Mouse (Mus musculus) limb, embryonic 10.5 days (tissue): ENCODE measurements around the gene Nme6. TPM values are rescaled to one million over a fixed set of nuclear protein-coding genes. Genes with fewer than 3 reads are reported as not detected.

Experiments
- DNase-seq: peaks from one replicate; pipeline ENCODE4 v3.0.0-alpha.2; 2017; ENCODE audit warnings: low spot score
- H3K27ac ChIP-seq: fragments of 300-500 bp; sonication (generic); 2 replicates; pipeline ENCODE4 v1.5.1; 2016; ENCODE audit warnings: mild to moderate bottlenecking
- H3K27me3 ChIP-seq: fragments of 300-500 bp; sonication (generic); 2 replicates; pipeline ENCODE4 v1.6.1; 2016; ENCODE audit warnings: low read depth, mild to moderate bottlenecking; ENCODE audit not compliant: poor library complexity, severe bottlenecking
- H3K36me3 ChIP-seq: fragments of 300-500 bp; sonication (generic); 2 replicates; pipeline ENCODE4 v1.6.1; 2016; ENCODE audit warnings: mild to moderate bottlenecking, moderate library complexity
- H3K4me1 ChIP-seq: fragments of 300-500 bp; sonication (generic); 2 replicates; pipeline ENCODE4 v1.6.1; 2016
- H3K4me3 ChIP-seq: fragments of 300-500 bp; sonication (generic); 2 replicates; pipeline ENCODE4 v1.5.1; 2016; ENCODE audit warnings: mild to moderate bottlenecking, moderate library complexity
- H3K9me3 ChIP-seq: fragments of 300-500 bp; sonication (generic); replicated peaks from 2 replicates; pipeline ENCODE4 v1.6.1; 2016; ENCODE audit warnings: mild to moderate bottlenecking
- WGBS: fragments of 180-500 bp; shearing (Covaris S2); methylation state at CpG from one replicate; pipeline ENCODE4 v1.1.7; 2016; 5-methylcytosine and 5-hydroxymethylcytosine counted together
- microRNA-seq: library from miRNA; unstranded; fragments of <30 nt; microRNA quantifications from one replicate; pipeline ENCODE4, GENCODE M21; 2017
- polyA plus RNA-seq: library from polyadenylated mRNA; unstranded; fragments of >200 nt; fragmentation: Nextera tagmentation; extraction: Ambion mirVana; gene quantifications from 2 replicates; pipeline ENCODE4 v1.2.1, GENCODE M21; 2016

Gene Nme6
- polyA plus RNA-seq, 1 experiment from 2014 or later: 103 TPM

DNA sequence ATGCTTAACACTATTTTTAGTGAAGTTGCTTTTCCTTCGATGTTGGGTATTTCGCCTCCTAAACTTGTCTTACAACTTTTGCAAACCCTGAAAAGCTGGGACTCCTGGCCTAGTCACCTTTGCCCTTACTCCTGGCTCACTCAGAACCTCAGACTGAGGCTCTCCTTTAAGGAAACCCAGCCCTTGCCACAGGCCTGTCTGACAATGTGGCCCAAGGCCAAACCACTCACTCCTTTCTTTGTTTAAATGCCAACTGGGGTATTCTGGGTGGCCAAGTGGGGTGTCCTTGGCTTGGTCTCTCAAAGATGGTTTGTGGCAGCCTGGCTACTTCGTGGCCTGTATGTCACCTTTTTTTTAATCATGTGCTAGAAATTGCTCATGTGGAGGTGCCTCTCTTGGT, 44.2 kb downstream of the Nme6 start:
- H3K36me3 ChIP-seq: peaks cover 50% of the 10 kb centered on the region
- peak overlapping the region; percentile 100 for H3K4me3 ChIP-seq
- no peaks in the 10 kb centered on the region for H3K27me3 ChIP-seq
- DNase-seq: no peak
- peaks cover 14% of the 10 kb centered on the region for H3K4me1 ChIP-seq
- 6% methylated on average over 3 of the region's 3 CpGs for WGBS
- H3K27ac ChIP-seq: peak overlapping the region; percentile 97
- H3K9me3 ChIP-seq: no peaks in the 10 kb centered on the region

DNA sequence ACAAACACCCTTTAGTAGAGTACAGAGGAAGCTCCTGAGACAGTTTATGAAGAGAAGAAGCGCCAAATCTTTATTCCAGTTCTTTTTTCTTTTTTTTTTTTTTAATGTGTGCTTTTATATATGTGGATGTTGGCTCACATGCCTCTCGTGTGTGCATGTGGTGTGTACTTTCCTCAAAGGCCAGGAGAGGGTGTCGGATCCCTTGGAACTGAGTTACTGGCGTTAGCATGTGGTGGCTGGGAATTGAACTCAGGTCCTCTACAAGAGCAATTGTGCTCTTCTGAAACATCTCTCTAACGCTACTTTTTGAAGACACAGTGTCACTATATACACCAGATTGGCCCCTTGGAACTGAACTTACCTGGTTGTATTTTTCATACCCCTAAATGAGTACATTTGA, 45.1 kb downstream of the Nme6 start:
- Histone ChIP-seq H3K27me3 (no peaks in the 10 kb centered on the region), H3K4me1 (peaks cover 14% of the 10 kb centered on the region), H3K4me3 (peak overlapping the region; percentile 100), H3K27ac (no peak overlapping the region), H3K36me3 (peaks cover 59% of the 10 kb centered on the region), H3K9me3 (no peaks in the 10 kb centered on the region)
- 80% methylated on average over 5 of the region's 5 CpGs for WGBS
- DNase-seq: no peak

- no peak for DNase-seq
- no peak overlapping the region for H3K27ac ChIP-seq
- H3K4me1 ChIP-seq: peaks cover 14% of the 10 kb centered on the region
- no peaks in the 10 kb centered on the region for H3K9me3 ChIP-seq
- no peak overlapping the region for H3K4me3 ChIP-seq
- no peaks in the 10 kb centered on the region for H3K27me3 ChIP-seq
- peaks cover 75% of the 10 kb centered on the region for H3K36me3 ChIP-seq
- WGBS: 95% methylated on average over 1 of the region's 1 CpGs
Observed at GRCm38 (mm10) chr9:109879305-109879704, 46.8 kb downstream of the Nme6 start.

GRCm38 (mm10) chr9:109886259-109886658, 53.7 kb downstream of the Nme6 start:
- DNase-seq: no peak
- H3K27ac ChIP-seq: no peak overlapping the region
- no peaks in the 10 kb centered on the region for H3K9me3 ChIP-seq
- H3K4me1 ChIP-seq: no peaks in the 10 kb centered on the region
- peaks cover 100% of the 10 kb centered on the region for H3K36me3 ChIP-seq
- no peaks in the 10 kb centered on the region for H3K27me3 ChIP-seq
- H3K4me3 ChIP-seq: no peak overlapping the region
- WGBS: 85% methylated on average over 4 of the region's 4 CpGs

- no peaks in the 10 kb centered on the region for H3K27me3 ChIP-seq
- H3K4me1 ChIP-seq: no peaks in the 10 kb centered on the region
- H3K27ac ChIP-seq: no peak overlapping the region
- H3K4me3 ChIP-seq: no peak overlapping the region
- no peak for DNase-seq
- peaks cover 100% of the 10 kb centered on the region for H3K36me3 ChIP-seq
- WGBS: 90% methylated on average over 5 of the region's 5 CpGs
- no peaks in the 10 kb centered on the region for H3K9me3 ChIP-seq
Observed at GRCm38 (mm10) chr9:109887321-109887720, 54.8 kb downstream of the Nme6 start.

GRCm38 (mm10) chr9:109891501-109891900, 59.0 kb downstream of the Nme6 start:
- Histone ChIP-seq H3K4me3 (no peak overlapping the region), H3K27ac (no peak overlapping the region), H3K9me3 (no peaks in the 10 kb centered on the region), H3K27me3 (no peaks in the 10 kb centered on the region), H3K36me3 (peaks cover 97% of the 10 kb centered on the region), H3K4me1 (peaks cover 8% of the 10 kb centered on the region)
- no peak for DNase-seq
- 94% methylated on average over 8 of the region's 8 CpGs for WGBS

Small RNA genes within 50 kb of the gene (microRNA-seq; reads per million reads assigned to microRNA genes)
- 1.5 reads per million for gene Mir7089

Other genes with a start within 250 kb of the Nme6 start
- gene Fbxw24, start 206.7 kb upstream of the Nme6 start, polyA plus RNA-seq: not detected in 2 replicates
- not detected in 2 replicates for gene Fbxw25, start 168.1 kb upstream of the Nme6 start, polyA plus RNA-seq
- not detected in 2 replicates for gene Fbxw18, start 130.0 kb upstream of the Nme6 start, polyA plus RNA-seq
- gene Fbxw26, start 86.7 kb upstream of the Nme6 start, polyA plus RNA-seq: not detected in 2 replicates
- gene Fbxw27, start 42.1 kb upstream of the Nme6 start, polyA plus RNA-seq: not detected in 2 replicates
- gene Spink8, start 20.5 kb upstream of the Nme6 start, polyA plus RNA-seq: not detected in 2 replicates
- gene Camp, start 16.9 kb downstream of the Nme6 start, polyA plus RNA-seq: not detected in 2 replicates
- 54.4 and 55.6 TPM in 2 replicates for gene Cdc25a, start 42.8 kb downstream of the Nme6 start, polyA plus RNA-seq
- 37.3 and 43.9 TPM in 2 replicates for gene Map4, start 98.7 kb downstream of the Nme6 start, polyA plus RNA-seq